Mouse (Mus musculus): ENCODE measurements at regions not wholly inside any gene's neighbourhood (a gene's known extent, or its start where the extent isn't known, plus 50 kb on each side); places are given as distances from the start of the nearest gene placed in this dataset.

- DNase-seq (ENCODE audit: low spot score in 2 of 2), result no peak
Observed at GRCm38 (mm10) chr2:128430776-128431291, 160.2 kb upstream of the Spdye4c start.

GRCm38 (mm10) chr2:128431751-128432150, 159.3 kb upstream of the Spdye4c start:
- no peak for DNase-seq (ENCODE audit: low spot score in 2 of 2)

GRCm38 (mm10) chr2:128432741-128433140, 158.3 kb upstream of the Spdye4c start:
- DNase-seq (ENCODE audit: low spot score in 2 of 2), result no peak

DNA sequence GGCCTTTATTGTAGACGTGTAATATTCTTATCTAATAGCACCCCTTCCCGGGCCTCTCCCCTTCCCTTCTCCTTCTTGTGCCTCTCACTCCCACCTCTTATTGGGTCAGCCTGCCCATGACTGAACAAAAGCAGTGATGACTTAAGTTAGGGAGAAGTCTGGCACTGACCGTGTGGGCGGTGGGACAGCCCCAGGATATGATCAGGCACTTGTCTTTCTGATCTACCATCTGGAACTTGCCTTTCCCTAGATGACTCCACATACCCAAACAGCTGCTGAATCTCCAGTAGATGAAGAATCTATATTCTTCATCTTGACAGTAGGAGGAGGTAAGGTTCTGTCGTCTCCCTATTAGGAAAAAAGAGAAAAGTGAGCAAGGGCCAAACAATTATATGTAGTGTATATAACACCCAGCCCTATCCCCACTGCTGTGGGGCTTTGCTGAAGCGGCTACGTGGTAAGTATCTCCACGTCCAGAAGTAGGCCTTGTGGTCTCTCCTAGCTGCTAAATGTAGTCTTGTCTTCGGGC, 157.4 kb upstream of the Spdye4c start:
- DNase-seq (ENCODE audit: low spot score in 2 of 2), result no peak

GRCm38 (mm10) chr2:128434200-128434977, 156.6 kb upstream of the Spdye4c start:
- DNase-seq (ENCODE audit: low spot score in 2 of 2), result no peak

- no peak for DNase-seq (ENCODE audit: low spot score in 2 of 2)
Observed at GRCm38 (mm10) chr2:128436378-128436777, 154.6 kb upstream of the Spdye4c start.

- no peak for DNase-seq (ENCODE audit: low spot score in 2 of 2)
Observed at GRCm38 (mm10) chr2:128437698-128438097, 153.3 kb upstream of the Spdye4c start.

GRCm38 (mm10) chr2:128438161-128438822, 152.7 kb upstream of the Spdye4c start:
- DNase-seq (ENCODE audit: low spot score in 2 of 2), result no peak

DNA sequence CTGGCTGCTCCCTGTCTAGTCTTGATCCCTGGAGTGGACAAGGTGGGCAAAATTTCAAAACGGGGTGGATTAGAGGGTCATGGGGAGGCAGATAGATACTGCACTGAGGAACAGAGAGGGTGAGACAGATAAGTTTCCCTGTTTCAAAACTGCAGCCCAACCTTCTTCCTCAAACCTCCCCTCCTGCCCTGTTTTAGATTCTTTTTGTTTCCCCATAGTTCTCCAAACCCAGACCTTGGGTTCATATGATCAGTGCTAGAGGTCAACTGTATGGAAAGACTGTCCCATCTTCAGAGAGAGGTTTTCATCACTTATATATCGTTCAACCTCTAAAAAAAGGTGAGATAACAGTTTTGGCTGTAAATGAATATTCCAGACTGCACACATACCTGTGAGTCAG, 152.1 kb upstream of the Spdye4c start:
- no peak for DNase-seq (ENCODE audit: low spot score in 2 of 2)

DNA sequence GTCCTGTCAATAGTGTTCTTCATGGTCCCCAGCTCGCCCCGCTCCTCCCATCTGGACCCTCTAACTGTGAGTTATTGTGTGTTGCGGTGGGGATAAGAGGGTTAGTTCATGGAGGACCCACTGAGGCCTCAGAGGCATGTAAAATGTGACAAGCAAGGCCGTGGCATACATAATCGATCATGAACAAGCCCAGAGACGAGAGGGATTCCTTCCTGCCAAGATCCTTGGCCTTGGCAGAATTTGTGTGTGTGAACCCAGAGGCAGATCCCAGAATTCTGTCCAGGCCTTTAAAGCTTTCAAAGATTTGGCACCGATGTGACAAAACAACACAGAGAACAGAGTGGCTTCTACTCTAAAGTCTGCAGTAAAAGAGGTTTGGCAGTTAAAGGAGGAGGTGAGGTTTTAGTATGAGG, 146.4 kb upstream of the Spdye4c start:
- no peak for DNase-seq (ENCODE audit: low spot score in 2 of 2)

GRCm38 (mm10) chr2:128445443-128445842, 145.6 kb upstream of the Spdye4c start:
- DNase-seq (ENCODE audit: low spot score in 2 of 2), result no peak

DNA sequence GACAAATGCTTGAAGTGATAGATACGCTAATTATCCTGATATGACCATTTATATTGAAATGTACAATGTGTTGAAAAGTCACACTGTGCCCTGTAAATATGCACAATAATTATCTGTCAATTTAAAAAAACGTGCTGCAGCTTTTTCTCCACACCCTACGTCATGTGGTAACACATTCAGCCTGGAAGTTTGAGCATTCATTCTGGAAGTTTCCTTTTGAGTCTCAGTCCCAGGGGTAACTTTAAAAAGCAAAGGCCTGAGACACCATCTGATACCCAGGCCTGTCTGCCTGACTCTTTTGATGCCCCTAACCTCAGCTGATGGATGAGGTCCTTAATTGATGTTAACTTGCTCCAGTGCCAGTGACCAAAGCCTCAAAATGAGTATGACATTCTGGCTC, 141.7 kb upstream of the Spdye4c start:
- no peak for DNase-seq (ENCODE audit: low spot score in 2 of 2)

DNA sequence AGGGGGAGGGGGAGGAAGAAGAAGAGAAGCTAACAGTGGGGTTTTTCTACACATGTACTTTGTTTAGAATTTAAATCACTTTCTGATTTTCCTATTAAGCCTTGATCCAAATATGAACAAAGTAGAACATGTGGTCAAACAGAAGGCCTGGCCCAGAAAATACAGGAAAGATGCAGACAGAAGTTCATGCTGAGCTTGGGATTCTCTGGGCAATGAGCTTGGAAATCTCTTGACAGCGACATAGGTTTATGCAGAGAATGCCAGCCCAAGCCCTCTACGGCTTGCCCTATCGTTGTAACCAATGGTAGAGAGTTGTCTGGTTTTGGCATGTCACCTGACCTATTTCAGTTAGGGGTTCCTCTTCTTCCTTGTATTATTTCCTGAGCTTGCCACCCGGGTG, 141.0 kb upstream of the Spdye4c start:
- no peak for DNase-seq (ENCODE audit: low spot score in 2 of 2)

DNA sequence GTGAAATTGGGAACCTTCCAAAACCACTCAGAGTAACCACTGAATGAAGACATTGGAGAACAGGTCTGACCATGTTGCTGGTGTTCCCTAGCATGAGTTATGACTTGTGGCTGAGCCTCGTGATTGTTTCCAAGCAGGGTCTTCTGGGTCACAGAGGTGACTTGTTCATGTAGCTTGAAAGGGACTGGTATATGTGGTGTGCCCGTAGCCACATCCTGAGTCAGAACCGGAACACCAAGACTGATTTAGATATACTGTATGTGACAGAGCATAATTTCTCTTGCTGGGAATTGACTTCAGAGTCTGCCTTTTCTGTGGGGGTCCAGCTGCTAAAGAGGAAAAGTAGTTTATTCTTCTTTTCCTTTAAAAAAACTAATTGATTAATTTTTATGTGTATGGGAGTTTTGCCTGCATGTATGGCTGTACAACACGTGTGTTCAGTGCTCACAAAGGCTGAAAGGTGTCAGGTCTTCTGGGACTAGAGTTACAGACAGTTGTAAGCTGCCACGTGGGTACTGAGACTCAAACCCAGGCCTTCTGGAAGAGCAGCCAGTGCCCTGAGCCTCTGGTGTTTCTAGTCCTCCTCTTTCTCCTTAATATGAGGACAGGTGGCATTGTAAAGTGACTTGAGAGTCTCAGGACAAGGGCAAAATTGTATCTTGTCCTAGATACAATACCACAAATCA, 139.3 kb upstream of the Spdye4c start:
- DNase-seq (ENCODE audit: low spot score in 2 of 2), result no peak

DNA sequence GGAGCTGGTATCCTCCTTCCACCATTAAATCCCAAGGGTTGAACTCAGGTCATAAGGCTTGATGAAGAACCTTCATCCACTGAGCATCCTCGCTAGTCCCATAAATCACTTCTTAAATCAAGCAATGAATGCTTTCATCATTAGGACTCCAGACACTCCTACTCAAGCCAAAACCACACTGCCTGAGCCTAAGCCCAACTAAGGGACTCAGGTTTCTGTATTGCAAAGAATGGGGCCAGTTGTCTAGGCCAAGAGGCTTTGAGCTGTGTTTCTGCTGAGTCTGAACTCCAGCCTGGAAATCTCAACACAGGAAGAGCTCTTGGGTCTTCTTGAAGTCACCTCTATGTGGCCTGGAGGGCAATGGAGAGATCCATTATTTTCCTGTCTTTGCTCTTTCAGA, 138.4 kb upstream of the Spdye4c start:
- no peak for DNase-seq (ENCODE audit: low spot score in 2 of 2)

DNA sequence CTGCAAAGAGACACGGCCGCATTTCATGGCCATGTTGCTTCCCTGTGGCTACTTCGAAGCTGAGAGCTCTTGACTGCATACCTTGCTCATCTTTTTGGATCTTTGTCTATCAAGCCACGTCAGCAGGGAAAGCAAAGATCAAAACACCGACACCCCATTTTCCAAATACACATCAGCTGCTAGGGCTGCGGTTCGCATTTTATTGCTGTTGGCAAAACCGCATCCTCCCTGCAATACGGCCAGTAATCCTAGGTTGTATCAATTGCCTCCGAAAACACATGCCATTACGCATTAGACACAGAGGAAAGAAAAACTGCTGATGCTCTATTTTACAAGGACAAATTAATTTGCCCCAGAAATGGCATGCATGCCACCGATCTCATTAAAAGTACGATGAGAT, 136.5 kb upstream of the Spdye4c start:
- DNase-seq (ENCODE audit: low spot score in 2 of 2), result no peak

DNA sequence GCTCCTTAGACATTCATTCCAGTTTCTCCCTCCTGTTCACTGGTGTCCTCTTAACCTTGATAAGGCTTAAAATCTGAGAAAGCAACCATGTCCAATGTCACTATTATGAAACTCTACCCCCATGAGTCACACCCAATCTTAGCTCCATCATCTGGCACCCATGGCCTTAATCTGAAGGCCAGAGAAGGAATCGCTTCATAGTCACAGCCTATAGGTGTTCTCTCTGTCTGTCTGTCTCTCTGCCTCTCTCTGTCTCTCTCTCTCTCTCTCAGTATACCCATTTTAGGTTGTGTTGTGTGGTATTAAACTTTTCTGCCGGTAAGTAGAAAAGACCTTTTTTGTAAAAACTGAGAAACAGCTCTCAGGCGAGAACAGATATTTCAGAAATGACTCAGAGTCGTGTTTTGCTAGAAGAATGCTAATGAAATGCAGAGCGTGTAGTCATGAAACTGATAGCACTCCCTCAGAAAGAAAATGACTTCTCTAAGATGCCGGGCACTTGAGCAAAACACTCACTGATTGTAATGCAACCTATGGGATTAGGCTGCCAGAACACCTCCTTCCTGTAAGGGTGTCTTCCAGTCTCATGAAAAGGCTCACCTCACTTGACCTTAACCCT, 133.3 kb upstream of the Spdye4c start:
- no peak for DNase-seq (ENCODE audit: low spot score in 2 of 2)

GRCm38 (mm10) chr2:128465214-128465984, 125.6 kb upstream of the Spdye4c start:
- no peak for DNase-seq (ENCODE audit: low spot score in 2 of 2)

GRCm38 (mm10) chr2:128467490-128468245, 123.3 kb upstream of the Spdye4c start:
- no peak for DNase-seq (ENCODE audit: low spot score in 2 of 2)

DNA sequence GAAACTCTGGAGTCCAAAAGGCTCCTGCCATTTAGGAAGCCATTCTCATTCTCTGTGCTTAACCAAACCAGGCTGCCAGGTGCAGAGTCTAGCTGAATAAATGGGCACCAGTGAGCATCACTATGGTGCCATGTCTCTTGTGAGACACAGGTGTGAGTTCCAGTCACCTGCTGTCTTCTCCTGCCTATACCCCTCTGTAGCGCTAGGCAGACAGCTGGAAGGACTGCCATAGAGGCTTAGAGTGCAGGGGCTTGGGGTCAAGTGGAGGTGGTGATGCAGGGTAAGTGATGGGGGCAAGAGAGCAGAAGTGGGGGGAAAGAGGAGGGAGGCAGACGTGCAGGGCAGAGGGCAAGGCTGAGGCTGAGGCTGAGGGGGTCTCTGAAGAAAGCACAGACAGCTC, 122.7 kb upstream of the Spdye4c start:
- DNase-seq (ENCODE audit: low spot score in 2 of 2), result no peak

Data from spleen, postnatal 10 days (tissue).